Mouse (Mus musculus) frontal cortex, postnatal 14 days (tissue): ENCODE results near the gene Pofut2.

Experiments
- DNase-seq, 2 experiments: peaks; one replicate each; pipeline ENCODE4 v3.0.0; 2022; ENCODE audit warnings: low spot score in 2 of 2

The Pofut2 gene

DNA sequence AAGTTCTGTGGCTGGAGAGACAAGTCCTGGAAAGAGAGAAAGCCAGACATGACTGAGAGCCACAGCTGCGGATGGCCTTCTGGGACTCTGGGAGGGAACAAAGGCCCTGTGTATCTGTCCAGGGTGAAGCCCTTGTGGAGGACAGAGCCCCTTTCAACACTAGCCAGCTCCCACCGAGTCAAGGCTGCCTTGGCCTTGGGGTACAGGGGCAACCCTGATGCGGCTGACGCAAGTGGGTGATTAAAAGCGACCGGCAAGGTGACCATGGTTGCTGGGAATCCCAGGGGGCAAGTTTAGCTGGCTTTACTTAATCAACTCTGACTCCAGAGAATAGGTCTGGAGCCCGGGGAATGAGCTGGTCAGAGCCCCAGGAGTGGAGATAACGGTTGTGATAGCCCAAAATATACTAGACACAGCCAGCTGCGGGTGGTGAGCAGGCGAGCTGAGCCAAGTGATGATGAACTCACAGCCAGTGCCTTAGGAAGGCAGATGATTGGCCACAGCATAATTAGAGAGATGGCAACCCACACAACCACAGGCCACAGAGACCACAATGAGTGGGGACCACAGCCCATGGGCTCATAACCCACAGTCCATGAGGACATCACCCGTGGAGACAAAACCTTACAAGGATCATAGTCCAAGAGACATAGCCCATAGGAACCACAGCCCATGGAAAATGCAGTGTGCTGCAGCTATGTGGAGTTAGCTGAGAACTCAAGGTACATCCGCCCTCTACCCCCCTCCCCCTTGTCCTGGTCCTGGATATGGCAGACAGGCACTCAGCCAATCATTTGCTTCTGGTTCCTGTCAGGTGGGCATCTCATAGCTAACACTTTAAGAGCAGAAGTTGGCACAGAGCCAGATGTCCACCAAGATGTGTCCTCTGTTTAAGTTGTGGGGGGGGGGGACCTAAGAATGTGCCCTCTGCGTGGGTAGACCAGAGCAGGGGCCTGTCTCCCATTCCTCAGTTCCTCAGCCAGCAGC is 29.1 kb upstream of the Pofut2 start:
- no peak for DNase-seq

DNA sequence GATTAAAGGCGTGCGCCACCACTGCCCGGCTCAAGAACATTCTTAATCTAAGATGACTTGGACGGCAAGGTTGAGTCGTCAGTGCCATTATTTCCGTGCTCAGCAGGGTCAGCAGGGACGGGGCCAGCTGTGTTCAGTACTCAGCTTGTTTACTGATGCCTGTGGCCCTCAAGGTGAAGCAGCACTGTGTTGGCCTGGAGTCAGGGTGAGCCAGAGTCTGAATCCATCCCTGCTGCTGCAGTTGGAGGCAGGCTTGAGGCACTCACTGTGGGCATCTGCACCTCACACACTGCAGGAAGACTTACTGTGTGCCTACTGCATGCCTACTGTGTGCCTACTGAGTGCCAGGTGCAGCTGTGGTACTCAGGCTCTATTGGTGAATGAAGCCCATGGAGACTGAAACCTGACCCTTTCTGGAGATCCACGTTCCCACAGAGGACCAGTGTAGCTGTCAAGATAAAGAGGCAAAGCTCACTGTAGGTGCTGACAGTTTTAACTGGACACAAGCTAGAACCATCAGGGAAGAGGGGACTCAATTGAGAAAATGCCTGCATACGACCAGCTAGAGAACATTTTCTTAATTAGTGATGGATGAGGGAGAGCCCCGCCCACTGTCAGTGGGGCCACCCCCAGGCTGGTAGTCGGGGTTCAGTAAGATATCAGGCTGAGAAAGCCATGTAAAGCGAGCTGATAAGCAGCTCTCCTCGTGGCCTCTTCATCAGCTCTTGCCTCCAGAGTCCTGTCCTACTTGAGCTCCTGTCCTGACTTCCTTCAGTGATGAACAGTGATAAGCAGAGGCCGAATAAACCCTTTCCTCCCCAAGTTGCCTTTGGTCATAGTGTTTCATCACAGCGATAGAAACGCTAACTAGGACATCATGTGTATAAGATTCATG is 26.9 kb upstream of the Pofut2 start:
- DNase-seq = no peak

DNA sequence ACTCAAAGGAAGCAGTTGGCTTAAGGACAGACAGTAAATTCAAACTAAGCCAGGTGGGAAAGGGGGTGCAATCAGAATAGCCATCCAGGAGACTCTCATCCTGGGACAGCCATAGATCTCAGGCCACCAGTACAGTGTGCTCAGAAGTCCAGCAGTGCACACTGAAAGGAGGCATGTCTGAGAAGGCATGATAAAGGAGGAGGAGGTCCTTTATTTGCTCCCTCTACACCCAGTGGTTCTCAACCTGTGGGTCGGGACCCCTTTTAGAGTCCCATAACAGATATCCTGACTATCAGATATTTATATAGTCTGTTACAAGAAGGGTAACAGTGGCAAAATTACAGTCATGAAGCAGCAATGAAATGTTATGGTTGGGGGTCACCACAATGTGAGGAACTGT is 25.8 kb upstream of the Pofut2 start:
- DNase-seq = no peak

- DNase-seq = no peak
These were observed 23.9 kb upstream of the Pofut2 start for GRCm38 (mm10) chr10:77234991-77235616.

- no peak for DNase-seq
These were observed 21.0 kb upstream of the Pofut2 start for GRCm38 (mm10) chr10:77237795-77238580.

GRCm38 (mm10) chr10:77240764-77241163 is 18.3 kb upstream of the Pofut2 start:
- DNase-seq = no peak

- DNase-seq = no peak
These were observed 16.6 kb upstream of the Pofut2 start for GRCm38 (mm10) chr10:77242396-77242795.

DNA sequence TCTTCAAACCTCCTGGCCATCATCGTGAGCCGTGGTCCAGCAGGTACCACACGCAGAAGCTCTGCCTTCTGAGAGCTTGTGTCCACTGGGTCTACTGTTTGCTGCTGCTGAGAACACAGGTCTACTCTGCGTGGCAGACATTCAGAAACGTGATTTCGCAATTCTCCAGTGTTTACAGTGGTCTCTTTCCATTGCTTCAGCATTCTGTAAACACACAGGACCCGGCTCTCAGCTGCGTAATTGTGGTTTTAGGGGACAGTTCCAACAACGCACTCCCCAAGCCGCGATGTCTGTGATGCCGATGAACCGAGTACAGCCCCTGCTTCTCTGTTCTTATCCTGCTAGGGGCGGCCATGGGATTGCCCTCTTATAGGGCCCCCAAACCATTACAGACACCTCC is 16.1 kb upstream of the Pofut2 start:
- no peak for DNase-seq

- no peak for DNase-seq
These were observed 15.4 kb upstream of the Pofut2 start for GRCm38 (mm10) chr10:77243572-77244161.

DNA sequence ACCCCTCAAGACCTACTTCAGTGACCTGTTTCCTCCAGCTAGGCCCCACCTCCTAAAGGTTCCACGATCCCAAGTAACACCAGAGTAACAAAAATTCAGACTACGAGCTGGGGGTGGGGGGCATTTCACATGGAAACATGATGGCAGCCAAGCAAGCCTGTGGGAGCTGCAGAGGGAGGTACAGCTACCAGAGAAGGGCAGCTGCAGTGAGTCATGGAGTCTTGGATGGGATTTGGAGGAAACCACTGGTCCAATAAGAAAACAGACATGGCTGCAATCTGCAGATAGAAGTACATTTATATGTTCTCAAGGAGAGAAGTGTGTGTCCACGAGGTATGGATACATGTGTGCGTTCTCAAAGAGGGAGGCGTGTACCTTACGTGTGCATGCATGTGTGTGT is 14.2 kb upstream of the Pofut2 start:
- DNase-seq = no peak

DNA sequence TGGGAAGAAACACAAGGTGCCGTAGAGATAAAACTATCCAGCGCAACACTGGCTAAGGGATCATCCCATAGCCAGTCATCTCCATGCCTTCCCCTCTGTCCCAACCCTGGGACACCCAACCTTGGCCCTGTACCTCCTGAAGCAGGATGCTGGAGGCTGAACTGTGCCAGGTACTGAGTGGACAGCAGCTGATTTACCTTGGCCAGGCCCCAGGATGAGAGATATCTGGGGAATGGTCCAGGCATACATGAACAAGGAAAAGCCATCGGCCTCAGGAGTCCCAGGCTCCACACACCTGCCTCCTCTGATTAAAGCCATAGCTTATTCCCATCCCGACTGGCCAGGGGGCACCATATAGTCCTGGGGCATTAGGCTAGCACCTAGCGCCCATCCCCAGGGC is 12.0 kb upstream of the Pofut2 start:
- DNase-seq = no peak

DNA sequence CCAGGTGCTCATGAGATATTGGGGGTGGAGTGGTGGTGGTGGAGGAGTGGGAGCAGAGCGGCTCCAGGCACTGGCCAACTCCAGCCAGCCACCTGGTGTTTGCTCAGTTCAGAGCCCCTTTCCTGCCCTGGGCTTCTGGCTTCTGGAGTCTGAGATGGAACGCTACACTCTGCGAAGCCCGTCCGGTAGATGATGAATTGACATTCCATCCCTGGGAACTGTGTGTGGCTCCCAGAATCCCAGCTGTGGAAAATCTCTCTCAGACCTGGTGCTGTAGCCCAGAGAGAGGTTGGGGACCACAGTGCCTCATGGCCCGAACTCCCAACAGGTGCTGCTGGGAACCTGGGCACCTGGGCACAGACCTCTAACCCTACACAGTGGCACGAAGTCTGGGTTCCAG is 11.3 kb upstream of the Pofut2 start:
- no peak for DNase-seq

DNA sequence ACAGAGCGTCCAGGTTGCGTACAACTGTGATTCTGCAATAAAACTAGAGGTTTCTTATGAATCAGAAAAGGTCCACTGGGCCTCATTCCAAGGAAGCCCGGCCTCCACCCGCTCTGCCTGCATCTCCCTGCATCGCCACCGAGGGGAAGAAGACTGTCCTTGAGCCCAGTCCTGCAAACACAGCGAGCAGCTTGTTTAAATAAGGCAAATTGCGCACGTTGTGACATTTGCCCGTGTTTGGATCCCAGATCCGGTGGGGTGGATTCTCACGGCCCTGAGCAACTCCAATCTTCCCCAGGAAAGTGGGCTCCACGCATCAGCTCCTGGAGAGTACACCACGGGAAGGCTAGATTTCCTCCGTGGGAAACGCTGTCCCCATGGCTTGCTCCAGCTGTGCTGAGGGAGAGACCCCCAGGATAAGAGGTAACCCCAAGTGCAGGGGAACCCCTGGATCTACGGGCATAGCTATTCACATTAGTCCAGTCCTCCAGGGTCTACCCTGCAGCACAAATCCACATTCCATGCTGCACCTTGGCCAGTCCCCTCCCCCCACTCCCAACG is 7.7 kb upstream of the Pofut2 start:
- DNase-seq = no peak

- DNase-seq = no peak
These were observed 7.1 kb upstream of the Pofut2 start for GRCm38 (mm10) chr10:77251784-77252539.

GRCm38 (mm10) chr10:77252790-77253189 is 6.2 kb upstream of the Pofut2 start:
- DNase-seq = peak; percentile 70 to 84

DNA sequence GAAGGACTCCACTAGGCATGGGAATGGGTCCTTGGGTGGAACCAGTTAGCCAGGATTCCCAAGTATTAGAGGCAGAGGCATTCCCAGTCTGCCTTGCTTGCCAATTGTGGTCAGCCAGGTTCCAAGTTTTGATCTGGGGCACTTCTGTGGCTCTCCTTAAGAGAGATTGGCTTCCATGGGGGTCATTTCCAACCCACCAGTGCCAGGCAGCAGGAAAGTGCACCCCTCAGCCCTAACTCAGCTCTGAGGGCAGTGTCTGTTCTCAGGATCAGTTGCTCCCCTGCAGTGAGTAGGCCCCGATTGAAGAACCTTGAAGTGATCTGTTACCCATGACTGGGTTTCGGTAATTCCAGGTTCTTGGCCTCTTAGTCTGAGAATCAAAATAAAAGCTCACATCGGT is 3.8 kb upstream of the Pofut2 start:
- no peak for DNase-seq

GRCm38 (mm10) chr10:77255676-77256075 is 3.3 kb upstream of the Pofut2 start:
- DNase-seq = no peak

DNA sequence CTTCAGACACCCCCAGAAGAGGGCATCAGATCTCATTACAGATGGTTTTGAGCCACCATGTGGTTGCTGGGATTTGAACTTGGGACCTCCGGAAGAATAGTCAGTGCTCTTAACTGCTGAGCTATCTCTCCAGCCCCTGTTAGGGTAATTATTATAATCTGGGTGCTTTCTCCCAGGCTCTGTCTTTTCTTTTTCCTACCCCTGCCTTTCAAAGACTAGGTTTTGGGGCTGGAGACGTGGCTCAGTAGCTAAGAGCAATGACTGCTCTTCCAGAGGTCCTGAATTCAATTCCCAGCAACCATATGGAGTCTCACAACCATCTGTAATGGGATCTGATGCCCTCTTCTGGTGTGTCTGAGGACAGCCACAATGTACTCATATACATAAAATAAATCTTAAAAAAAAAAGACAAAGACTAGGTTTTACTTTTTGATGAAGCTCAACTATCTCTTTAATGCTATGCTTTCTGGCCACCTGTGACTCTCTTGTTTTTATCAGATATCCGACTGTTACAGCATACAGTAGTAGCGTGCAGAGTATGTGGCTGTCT is 902 bp upstream of the Pofut2 start:
- DNase-seq = no peak

DNA sequence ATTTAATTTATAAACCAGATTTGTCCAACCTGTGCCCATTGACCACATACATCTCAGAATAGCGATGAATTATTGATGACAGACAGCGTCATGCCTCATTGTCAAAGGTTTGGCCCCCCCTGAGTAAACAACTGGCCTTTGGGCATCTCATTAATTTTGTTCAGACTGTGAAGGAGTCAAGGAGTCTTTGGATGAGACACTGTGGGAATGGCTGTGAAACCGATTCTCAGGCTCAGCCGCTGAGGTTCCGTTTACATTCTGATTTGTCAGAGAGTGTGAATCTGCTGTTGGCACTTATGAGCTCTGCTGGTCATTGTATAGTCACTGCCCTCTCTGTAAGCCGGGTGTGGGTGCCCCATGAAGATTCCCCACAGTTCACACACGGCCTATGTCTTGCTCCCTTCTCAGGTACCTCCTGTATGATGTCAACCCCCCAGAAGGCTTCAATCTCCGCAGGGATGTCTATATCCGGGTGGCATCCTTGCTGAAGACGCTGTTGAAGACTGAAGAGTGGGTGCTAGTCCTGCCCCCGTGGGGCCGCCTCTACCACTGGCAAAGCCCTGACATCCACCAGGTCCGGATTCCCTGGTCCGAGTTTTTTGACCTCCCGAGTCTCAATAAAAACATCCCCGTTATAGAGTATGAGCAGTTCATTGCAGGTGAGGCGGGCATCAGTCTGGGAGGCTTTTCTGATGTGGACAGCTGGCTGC is 1.3 kb downstream of the Pofut2 start:
- DNase-seq = no peak
